ENCODE assay signal across 28 mouse cellular contexts in the genomic region with DNA sequence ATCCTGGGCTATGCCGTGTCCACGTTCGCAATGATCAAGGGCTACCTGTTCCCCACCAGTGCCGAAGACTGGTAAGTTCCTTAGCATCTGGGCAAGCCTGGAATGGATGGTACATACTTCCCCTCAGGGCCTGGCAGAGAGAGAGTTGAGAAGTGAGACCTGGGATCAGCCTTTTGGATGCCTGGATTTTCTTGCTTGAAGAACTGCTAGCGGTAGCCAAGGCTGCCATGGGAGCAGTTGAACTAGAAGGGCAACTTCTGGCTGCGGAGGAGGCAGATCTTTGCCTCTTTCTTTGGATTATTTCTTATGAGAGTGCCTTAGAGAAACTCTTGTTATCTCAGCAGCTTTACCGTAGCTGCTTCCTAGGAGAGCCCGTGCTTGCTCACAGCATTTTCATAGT. TPM values are rescaled to one million over a fixed set of nuclear protein-coding genes. Genes with fewer than 3 reads are reported as not detected.
DNase-seq lines count a peak whose midpoint lies in the region; TF ChIP-seq lines count a peak whose summit lies in the region.
"Had no signal": no experiment of that assay in that cellular context is flagged by ENCODE, and none has a peak within 500 bp of the region (broad histone marks: within the 10 kb centered on the region; RNA-seq: fewer than 3 reads in every experiment).

No protein-coding gene starts in this region.

- intact Hi-C loops in left cerebral cortex, postnatal 36 days (cut with DNase I), result no loop called here

- peak; percentile 1 for DNase-seq in adrenal gland, adult 2 months
- no peak for DNase-seq in adrenal gland, postnatal 4 days (ENCODE audit: low spot score in 2 of 2)
- no peak for DNase-seq in testis, postnatal 10 days (ENCODE audit: low spot score)
- DNase-seq in gonadal fat pad, adult 2 months (ENCODE audit: low read depth), result peak; percentile 93
- DNase-seq in left cerebral cortex, postnatal 36 days (ENCODE audit: low spot score in 2 of 2), result no peak
- DNase-seq: adrenal gland, postnatal 14 days; cerebellum, adult 11 months; cerebellum, adult 18-20 months; cerebellum, adult 8-10 months; cerebellum, adult 9-11 months; cerebellum, postnatal 14 days; cerebellum, postnatal 36 days; embryo, embryonic 11 days had no signal

- no peak for TF ChIP-seq POLR2A in testis, adult 2 months (IDR thresholded peaks at IDR 0.05; ENCODE audit: control insufficient read depth, low read depth, low read length)

- no peaks in the 10 kb centered on the region for H3K36me3 ChIP-seq in testis, adult 2 months (ENCODE audit: control insufficient read depth, insufficient read depth, low read length)

- TF ChIP-seq CTCF in testis, adult 2 months (IDR thresholded peaks at IDR 0.05; ENCODE audit: control insufficient read depth, insufficient read depth, insufficient replicate concordance, low read depth, low read length), result no peak

- H3K27ac ChIP-seq in testis, adult 2 months (ENCODE audit: control insufficient read depth, insufficient read depth, low read depth, low read length), result no peak overlapping the region
- H3K27ac ChIP-seq: embryonic facial prominence, embryonic 13.5 days; embryonic facial prominence, embryonic 15.5 days; forebrain, embryonic 12.5 days had no signal

- H3K27me3 ChIP-seq in testis, adult 2 months (ENCODE audit: control insufficient read depth, insufficient read depth, low read length), result no peaks in the 10 kb centered on the region
- H3K27me3 ChIP-seq: embryonic facial prominence, embryonic 13.5 days; embryonic facial prominence, embryonic 15.5 days; forebrain, embryonic 12.5 days had no signal

- no peaks in the 10 kb centered on the region for H3K4me1 ChIP-seq in testis, adult 2 months (ENCODE audit: control insufficient read depth, insufficient read depth, low read length)
- H3K4me1 ChIP-seq: embryonic facial prominence, embryonic 13.5 days; embryonic facial prominence, embryonic 15.5 days; forebrain, embryonic 12.5 days had no signal

- H3K4me3 ChIP-seq in testis, adult 2 months (ENCODE audit: control insufficient read depth, low read depth, low read length), result peak overlapping the region; percentile 59
- H3K4me3 ChIP-seq: embryonic facial prominence, embryonic 13.5 days; embryonic facial prominence, embryonic 15.5 days; erythroblast, embryonic 14.5 days; forebrain, embryonic 12.5 days had no signal

RNA-seq across cellular contexts. Expression of a gene that starts 18.4 kb away (rescaled TPM):
- 100 to 1,000 TPM; 689 to 950 TPM for total RNA-seq in adrenal gland, adult 2 months (2021)
- 917 and 1,241 TPM in 2 replicates for polyA plus RNA-seq in adrenal gland, adult 2 months (2012; rRNA removed)
- 100 to 1,000 TPM; 186 to 188 TPM for total RNA-seq in adrenal gland, postnatal 4 days (2021)
- polyA plus RNA-seq in testis, adult 2 months (2012; rRNA removed), result 42.3 and 42.9 TPM in 2 replicates
- 46.2 and 64.1 TPM in 2 replicates for polyA plus RNA-seq in gonadal fat pad, adult 2 months (2012; rRNA removed)
- total RNA-seq in left cerebral cortex, postnatal 36 days (2021), result 10 to 100 TPM; 38.3 to 42.2 TPM

RNA-seq across cellular contexts. Expression of a gene that starts 18.7 kb away (rescaled TPM):
- 10 to 100 TPM in 1 of 2 experiments, 1 to 10 TPM in 1; 7.8 to 11.6 TPM for total RNA-seq in adrenal gland, adult 2 months (2021)
- 9.0 and 9.1 TPM in 2 replicates for polyA plus RNA-seq in adrenal gland, adult 2 months (2012; rRNA removed)
- 10 to 100 TPM; 12.4 to 13.9 TPM for total RNA-seq in adrenal gland, postnatal 4 days (2021)
- 11.4 and 12.1 TPM in 2 replicates for polyA plus RNA-seq in testis, adult 2 months (2012; rRNA removed)
- polyA plus RNA-seq in gonadal fat pad, adult 2 months (2012; rRNA removed), result 8.4 and 11.5 TPM in 2 replicates
- 1 to 10 TPM; 5.1 to 7.1 TPM for total RNA-seq in left cerebral cortex, postnatal 36 days (2021)

RNA-seq across cellular contexts. Expression of a gene that starts 25.3 kb away (rescaled TPM):
- total RNA-seq in adrenal gland, adult 2 months (2021), result not detected
- not detected in 2 replicates for polyA plus RNA-seq in adrenal gland, adult 2 months (2012; rRNA removed)
- not detected for total RNA-seq in adrenal gland, postnatal 4 days (2021)
- 224 and 242 TPM in 2 replicates for polyA plus RNA-seq in testis, adult 2 months (2012; rRNA removed)
- polyA plus RNA-seq in gonadal fat pad, adult 2 months (2012; rRNA removed), result 2.3 and 3.1 TPM in 2 replicates
- not detected for total RNA-seq in left cerebral cortex, postnatal 36 days (2021)
- total RNA-seq: adrenal gland, adult 18-20 months; adrenal gland, postnatal 14 days; common myeloid progenitor, adult 5-6 weeks; ES-E14; MEL had no signal
- polyA plus RNA-seq: brain, embryonic 14.5 days; C2C12; embryonic facial prominence, embryonic 11.5 days; embryonic facial prominence, embryonic 13.5 days; embryonic facial prominence, embryonic 15.5 days; erythroblast, embryonic 14.5 days; forebrain, embryonic 12.5 days; forebrain, embryonic 14.5 days; forebrain, embryonic 16.5 days; frontal cortex, adult 2 months had no signal

RNA-seq across cellular contexts. Expression of a gene that starts 57.0 kb away (rescaled TPM):
- 1 to 10 TPM; 1.7 to 3.2 TPM for total RNA-seq in adrenal gland, adult 2 months (2021)
- polyA plus RNA-seq in adrenal gland, adult 2 months (2012; rRNA removed), result 2.5 and 3.9 TPM in 2 replicates
- 1 to 10 TPM; 3.0 to 3.4 TPM for total RNA-seq in adrenal gland, postnatal 4 days (2021)
- 0.11 and 0.18 TPM in 2 replicates for polyA plus RNA-seq in testis, adult 2 months (2012; rRNA removed)
- polyA plus RNA-seq in gonadal fat pad, adult 2 months (2012; rRNA removed), result 0.93 and 1.1 TPM in 2 replicates
- 1 to 10 TPM; 6.7 to 7.1 TPM for total RNA-seq in left cerebral cortex, postnatal 36 days (2021)
- polyA plus RNA-seq: erythroblast, embryonic 14.5 days had no signal

Comparison
In these comparisons a context has a peak if more than half of its experiments do, and no peak if none do; other contexts are left out.
1. DNase-seq: peak in adrenal gland, adult 2 months (single experiment) and gonadal fat pad, adult 2 months (single experiment); none in adrenal gland, postnatal 4 days (0 of 2), testis, postnatal 10 days (single experiment) and left cerebral cortex, postnatal 36 days (0 of 2).
2. RNA of a gene that starts 18.4 kb away (total RNA-seq): 689 to 950 TPM in adrenal gland, adult 2 months and 186 to 188 TPM in adrenal gland, postnatal 4 days; 38.3 to 42.2 TPM in left cerebral cortex, postnatal 36 days; every median in the first group is over 4 times any median in the second.